Mouse (Mus musculus) stomach, adult 2 months (tissue): ENCODE results near the gene Gm21818. TPM values are rescaled to one million over a fixed set of nuclear protein-coding genes. Genes with fewer than 3 reads are reported as not detected.

Experiments used
- polyA plus RNA-seq: library from polyadenylated mRNA; depleted of rRNA; stranded (reverse); fragments of >200 nt; gene quantifications from 2 replicates; pipeline ENCODE4 v1.2.3, GENCODE M21; 2012; rRNA removed

Gm21818 gene
- not detected in 2 replicates for polyA plus RNA-seq

DNA sequence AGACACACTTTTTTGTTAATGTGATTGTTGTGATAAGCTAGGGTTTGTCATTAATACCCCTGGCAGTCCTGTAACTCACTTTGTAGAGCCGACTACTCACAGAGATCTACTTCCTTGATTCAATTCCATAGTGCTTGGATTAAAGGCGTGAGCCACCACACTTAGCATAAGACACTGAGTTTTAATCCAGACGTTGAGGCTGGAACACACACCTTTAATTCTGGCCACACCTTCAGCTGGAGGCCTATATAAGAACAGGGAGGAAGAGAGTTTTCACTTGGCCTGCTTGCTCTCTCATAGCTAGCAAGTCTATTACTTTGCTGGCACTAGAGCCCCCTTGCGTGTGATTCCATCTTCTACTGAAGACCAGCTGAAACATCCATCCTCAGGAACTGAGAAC, at the start of gene Gm21818:
Gm21818 (plus strand) TSS at position 301 of the 400 bp plus-strand sequence.

DNA sequence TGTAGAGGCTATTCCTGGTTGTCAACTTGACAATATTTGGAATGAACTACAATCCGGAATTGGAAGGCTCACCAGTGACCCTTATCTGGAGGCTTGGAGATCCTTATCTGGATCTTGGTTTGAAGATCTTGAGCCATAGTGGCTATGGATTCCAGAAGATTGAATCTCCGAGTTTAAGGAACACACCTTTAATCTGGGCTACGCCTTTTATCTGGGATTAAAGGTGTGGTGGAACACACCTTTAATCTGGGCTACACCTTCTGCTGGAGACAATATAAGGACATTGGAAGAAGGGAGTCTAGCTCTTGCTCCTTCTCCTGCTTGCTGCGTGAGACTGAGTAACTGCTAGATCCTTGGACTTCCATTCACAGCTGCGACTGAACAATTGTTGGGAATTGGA, 32.3 kb upstream of the Gm21818 start, which contains the start of gene Gm20767:
Gm20767 (plus strand) TSS at position 301 of the 400 bp plus-strand sequence.

GRCm38 (mm10) chr13:120215847-120216246, 43.6 kb downstream of the Gm21818 start, which contains the start of gene Gm21762:
Gene Gm21762, minus strand, starts transcription at chr13:120215947.

Other genes starting within 250 kb of the Gm21818 start
- not detected in 2 replicates for gene Gm21761, start 243.2 kb upstream of the Gm21818 start, polyA plus RNA-seq
- not detected in 2 replicates for gene B020031M17Rik, start 221.6 kb upstream of the Gm21818 start, polyA plus RNA-seq
- gene Gm36079, start 145.4 kb upstream of the Gm21818 start, polyA plus RNA-seq = 0.29 TPM in 1 of 2 replicates, not detected in the other
- 0.04 TPM in 2 replicates for gene Gm21188, start 120.2 kb upstream of the Gm21818 start, polyA plus RNA-seq
- gene Gm20767, start 32.2 kb upstream of the Gm21818 start, polyA plus RNA-seq = not detected in 2 replicates
- not detected in 2 replicates for gene Gm21762, start 43.5 kb downstream of the Gm21818 start, polyA plus RNA-seq
- gene Gm21731, start 66.7 kb downstream of the Gm21818 start, polyA plus RNA-seq = not detected in 2 replicates
- gene AF067061, start 90.7 kb downstream of the Gm21818 start, polyA plus RNA-seq = not detected in 2 replicates
- gene BC147527, start 128.0 kb downstream of the Gm21818 start, polyA plus RNA-seq = not detected in 2 replicates
- gene Tcstv3, start 144.4 kb downstream of the Gm21818 start, polyA plus RNA-seq = not detected in 2 replicates